Mouse (Mus musculus) hindbrain, postnatal 0 days (tissue): Measurements from ENCODE around the gene Ndufc2. TPM values are rescaled to one million over a fixed set of nuclear protein-coding genes. Genes with fewer than 3 reads are reported as not detected.
A peak's percentile ranks its signal among the peaks of the same experiment; 100 is the strongest.

ENCODE experiments used
- ATAC-seq: fragments of 200-750 bp; cut with Nextera tagmentation; 2 replicates; pipeline ENCODE4 v1.8.0; 2017; ENCODE audit warnings: mild to moderate bottlenecking, moderate TSS enrichment, moderate library complexity
- DNase-seq: peaks from one replicate; pipeline ENCODE4 v3.0.0-alpha.2; 2015; ENCODE audit warnings: low spot score
- H3K27ac ChIP-seq: fragments of 300-500 bp; sonication (generic); 2 replicates; pipeline ENCODE4 v1.5.1; 2014; ENCODE audit warnings: mild to moderate bottlenecking
- H3K27me3 ChIP-seq: fragments of 300-500 bp; sonication (generic); 2 replicates; pipeline ENCODE4 v1.6.1; 2014; ENCODE audit warnings: low read length, mixed read lengths; ENCODE audit not compliant: insufficient read depth
- H3K36me3 ChIP-seq: fragments of 300-500 bp; sonication (generic); 2 replicates; pipeline ENCODE4 v1.6.1; 2014; ENCODE audit warnings: low read length, mixed read lengths; ENCODE audit not compliant: insufficient read depth
- H3K4me1 ChIP-seq: fragments of 300-500 bp; sonication (generic); 2 replicates; pipeline ENCODE4 v1.6.1; 2014; ENCODE audit warnings: antibody characterized with exemption, low read length, mixed read lengths; ENCODE audit not compliant: insufficient read depth
- H3K4me2 ChIP-seq: fragments of 300-500 bp; sonication (generic); 2 replicates; pipeline ENCODE4 v1.6.1; 2014; ENCODE audit warnings: low read depth, mild to moderate bottlenecking, low read length, moderate library complexity, mixed read lengths
- H3K4me3 ChIP-seq: fragments of 300-500 bp; sonication (generic); 2 replicates; pipeline ENCODE4 v1.5.1; 2014; ENCODE audit warnings: low read length
- H3K9ac ChIP-seq: fragments of 300-500 bp; sonication (generic); replicated peaks from 2 replicates; pipeline ENCODE4 v1.6.1; 2014; ENCODE audit warnings: mild to moderate bottlenecking, low read length, moderate library complexity, mixed read lengths
- H3K9me3 ChIP-seq: fragments of 300-500 bp; sonication (generic); 2 replicates; pipeline ENCODE4 v1.6.1; 2016; ENCODE audit warnings: low read length, mixed read lengths
- CTCF ChIP-seq: IDR thresholded peaks from 2 replicates; pipeline ENCODE4 v1.5.1; 2016; ENCODE audit warnings: antibody characterized with exemption, control low read depth, low read depth
- WGBS: fragments of 180-500 bp; shearing (Covaris S2); extraction: QIAGEN DNeasy Blood & Tissue Kit; methylation state at CpG from one replicate; pipeline ENCODE4 v1.1.7; 2014; 5-methylcytosine and 5-hydroxymethylcytosine counted together
- polyA plus RNA-seq: library from polyadenylated mRNA; unstranded; fragments of >200 nt; fragmentation: Nextera tagmentation; extraction: Ambion mirVana; gene quantifications from 2 replicates; pipeline ENCODE4 v1.2.1, GENCODE M21; 2015
- total RNA-seq: library from RNA; depleted of rRNA; stranded (reverse); fragments of >200 nt; gene quantifications from 2 replicates; pipeline ENCODE4 v1.2.3, GENCODE M21; 2014

The Ndufc2 gene
- total and polyA plus RNA-seq, 2 experiments from 2014 or later, result 423 to 697 TPM

- Histone ChIP-seq H3K9me3 (no peaks in the 10 kb centered on the region), H3K36me3 (no peaks in the 10 kb centered on the region), H3K9ac (no peak overlapping the region), H3K4me1 (no peaks in the 10 kb centered on the region), H3K27me3 (no peaks in the 10 kb centered on the region), H3K27ac (peak overlapping the region; percentile 42; the same call in 1 of the 2 replicates), H3K4me2 (no peak overlapping the region), H3K4me3 (no peak overlapping the region)
- no peak for TF ChIP-seq CTCF
- ATAC-seq (peak; percentile 59; the same call in 1 of the 2 replicates), DNase-seq (peak; percentile 42)
- WGBS, result 54% methylated on average over 5 of the region's 5 CpGs
Observed at GRCm38 (mm10) chr7:97356875-97357276, 42.9 kb upstream of the Ndufc2 start.

DNA sequence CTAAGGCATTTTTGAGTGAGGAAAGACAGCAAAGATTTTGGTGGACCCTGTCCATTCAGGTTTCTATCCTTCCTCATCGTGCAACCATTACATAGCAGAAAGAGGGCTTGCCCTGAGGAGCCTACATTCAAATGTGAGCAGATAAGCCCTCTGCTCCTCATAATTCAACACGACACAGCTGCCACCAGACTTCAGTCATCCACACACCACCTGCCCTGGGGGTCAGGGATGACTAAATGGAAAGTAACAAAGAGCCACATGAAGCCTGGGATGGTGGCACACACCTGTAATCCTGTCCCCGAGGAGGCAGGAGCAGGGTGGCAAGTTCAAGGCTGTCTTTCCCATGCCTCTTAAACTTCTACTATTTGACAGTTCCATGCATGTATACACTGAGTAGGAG, 42.0 kb upstream of the Ndufc2 start:
- no peak for TF ChIP-seq CTCF
- DNase-seq (no peak), ATAC-seq (no peak)
- Histone ChIP-seq H3K4me2 (no peak overlapping the region), H3K36me3 (no peaks in the 10 kb centered on the region), H3K9ac (no peak overlapping the region), H3K27ac (no peak overlapping the region), H3K4me3 (no peak overlapping the region), H3K9me3 (no peaks in the 10 kb centered on the region), H3K4me1 (no peaks in the 10 kb centered on the region), H3K27me3 (no peaks in the 10 kb centered on the region)
- 84% methylated on average over 3 of the region's 3 CpGs for WGBS

- Histone ChIP-seq H3K4me3 (no peak overlapping the region), H3K9me3 (no peaks in the 10 kb centered on the region), H3K4me2 (no peak overlapping the region), H3K27ac (no peak overlapping the region), H3K36me3 (no peaks in the 10 kb centered on the region), H3K4me1 (no peaks in the 10 kb centered on the region), H3K27me3 (no peaks in the 10 kb centered on the region), H3K9ac (no peak overlapping the region)
- TF ChIP-seq CTCF, result no peak
- WGBS, result 96% methylated on average over 4 of the region's 4 CpGs
- DNase-seq, result no peak
- ATAC-seq, result no peak
Observed at GRCm38 (mm10) chr7:97358347-97358746, 41.5 kb upstream of the Ndufc2 start.

- Histone ChIP-seq H3K9ac (no peak overlapping the region), H3K4me2 (no peak overlapping the region), H3K27me3 (no peaks in the 10 kb centered on the region), H3K4me1 (no peaks in the 10 kb centered on the region), H3K9me3 (no peaks in the 10 kb centered on the region), H3K36me3 (no peaks in the 10 kb centered on the region), H3K27ac (no peak overlapping the region), H3K4me3 (no peak overlapping the region)
- 56% methylated on average over 5 of the region's 5 CpGs for WGBS
- TF ChIP-seq CTCF, result no peak
- ATAC-seq (no peak), DNase-seq (no peak)
Observed at GRCm38 (mm10) chr7:97360166-97360565, 39.6 kb upstream of the Ndufc2 start.

DNA sequence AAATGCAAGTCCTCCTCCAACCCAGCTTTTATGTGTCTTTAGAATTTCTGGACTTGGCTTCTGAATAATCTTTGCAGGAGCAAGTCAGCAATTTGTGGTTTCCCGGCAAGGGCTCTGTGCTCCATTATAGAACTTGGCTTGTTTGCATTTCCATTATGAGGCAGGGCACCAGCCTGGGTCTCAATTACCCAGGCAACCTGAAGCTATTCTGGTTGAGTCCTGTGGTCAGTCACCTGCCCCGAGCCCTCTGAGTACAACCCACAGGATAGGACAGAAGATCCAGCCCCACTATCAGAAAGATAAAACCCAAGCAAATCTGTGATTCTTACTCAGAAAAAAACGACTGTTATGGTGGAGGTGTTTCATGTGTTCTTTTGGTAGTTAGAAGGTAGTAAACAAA, 38.8 kb upstream of the Ndufc2 start:
- Histone ChIP-seq H3K4me3 (no peak overlapping the region), H3K27ac (no peak overlapping the region), H3K4me2 (no peak overlapping the region), H3K4me1 (no peaks in the 10 kb centered on the region), H3K9me3 (no peaks in the 10 kb centered on the region), H3K9ac (no peak overlapping the region), H3K36me3 (no peaks in the 10 kb centered on the region), H3K27me3 (no peaks in the 10 kb centered on the region)
- 43% methylated on average over 3 of the region's 3 CpGs for WGBS
- ATAC-seq (no peak), DNase-seq (no peak)
- TF ChIP-seq CTCF, result no peak

DNA sequence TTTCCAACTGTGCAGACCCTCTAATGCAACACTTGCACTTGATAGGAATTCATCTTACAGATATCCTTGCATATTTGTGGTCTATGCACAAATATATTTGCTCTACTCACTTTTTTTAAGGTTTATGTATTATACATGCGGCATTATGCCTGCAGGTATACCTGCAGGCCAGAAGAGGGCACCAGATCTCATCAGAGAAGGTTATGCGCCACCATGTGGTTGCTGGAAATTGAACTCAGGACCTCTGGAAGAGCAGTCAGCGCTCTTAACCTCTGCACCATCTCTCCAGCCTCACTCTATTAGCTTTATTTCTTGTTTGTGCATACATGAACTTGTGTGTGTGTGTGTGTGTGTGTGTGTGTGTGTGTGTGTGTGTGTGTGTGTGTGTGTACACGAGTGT, 38.3 kb upstream of the Ndufc2 start:
- no peaks in the 10 kb centered on the region for H3K9me3 ChIP-seq
- DNase-seq, result peak; percentile 73
- H3K27ac ChIP-seq, result no peak overlapping the region
- H3K27me3 ChIP-seq, result no peaks in the 10 kb centered on the region
- 35% methylated on average over 4 of the region's 4 CpGs for WGBS
- H3K9ac ChIP-seq, result no peak overlapping the region
- no peak overlapping the region for H3K4me3 ChIP-seq
- peak; percentile 80 for TF ChIP-seq CTCF
- no peak for ATAC-seq
- no peak overlapping the region for H3K4me2 ChIP-seq
- no peaks in the 10 kb centered on the region for H3K4me1 ChIP-seq
- H3K36me3 ChIP-seq, result no peaks in the 10 kb centered on the region

DNA sequence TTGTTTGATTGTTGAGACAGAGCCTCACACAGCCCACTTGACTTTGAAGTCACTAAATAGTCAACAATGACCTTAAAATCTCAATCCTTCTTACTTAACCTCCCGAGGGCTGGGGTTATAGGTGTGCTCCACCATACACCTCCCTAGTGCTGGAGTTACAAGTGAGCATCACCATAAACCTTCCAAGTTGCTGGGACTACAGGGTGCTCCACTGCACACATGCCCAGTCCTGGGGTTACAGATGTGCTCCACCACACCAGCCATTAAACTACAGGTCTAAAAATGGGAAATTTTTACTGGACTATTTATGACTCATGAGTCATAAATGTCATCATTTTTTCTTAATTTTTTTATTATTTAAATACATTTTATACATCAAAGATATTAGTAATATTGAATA, 33.9 kb upstream of the Ndufc2 start:
- H3K27ac ChIP-seq, result no peak overlapping the region
- no peaks in the 10 kb centered on the region for H3K27me3 ChIP-seq
- H3K9ac ChIP-seq, result no peak overlapping the region
- H3K4me2 ChIP-seq, result no peak overlapping the region
- H3K9me3 ChIP-seq, result no peaks in the 10 kb centered on the region
- no peak overlapping the region for H3K4me3 ChIP-seq
- TF ChIP-seq CTCF, result no peak
- H3K36me3 ChIP-seq, result no peaks in the 10 kb centered on the region
- ATAC-seq, result no peak
- 79% methylated on average over 1 of the region's 1 CpGs for WGBS
- 0 out of 2 replicates have a peak, but pooled peaks cover under 1% of the 10 kb centered on the region for H3K4me1 ChIP-seq
- DNase-seq, result no peak
